Mouse (Mus musculus): ENCODE measurements around the gene Ccdc188. TPM values are rescaled to one million over a fixed set of nuclear protein-coding genes. Genes with fewer than 3 reads are reported as not detected.

Gene Ccdc188
- total RNA-seq, 2 experiments from 2014 or later: not detected

Other genes with a start within 250 kb of the Ccdc188 start
- gene Vpreb2, start 237.5 kb upstream of the Ccdc188 start, total RNA-seq (2021): not detected
- 10 to 100 TPM; 35.3 to 35.4 TPM for gene Dgcr6, start 165.0 kb upstream of the Ccdc188 start, total RNA-seq (2021)
- 1 to 10 TPM; 3.1 to 3.7 TPM for gene Prodh, start 127.7 kb upstream of the Ccdc188 start, total RNA-seq (2021)
- gene Rtn4r, start 90.2 kb upstream of the Ccdc188 start, total RNA-seq (2021): 1 to 10 TPM; 1.2 to 1.4 TPM
- 10 to 100 TPM; 37.7 to 42.1 TPM for gene Zdhhc8, start 17.3 kb downstream of the Ccdc188 start, total RNA-seq (2021)
- 10 to 100 TPM; 31.6 to 37.2 TPM for gene Trmt2a, start 30.8 kb downstream of the Ccdc188 start, total RNA-seq (2021)
- gene Ranbp1, start 30.9 kb downstream of the Ccdc188 start, total RNA-seq (2021): 100 to 1,000 TPM; 105 to 109 TPM
- gene Gm49776, start 40.4 kb downstream of the Ccdc188 start, total RNA-seq (2021): not detected
- 10 to 100 TPM; 46.4 to 56.6 TPM for gene Dgcr8, start 71.4 kb downstream of the Ccdc188 start, total RNA-seq (2021)
- 10 to 100 TPM; 18.7 to 18.8 TPM for gene Tango2, start 130.2 kb downstream of the Ccdc188 start, total RNA-seq (2021)
- gene Arvcf, start 130.3 kb downstream of the Ccdc188 start, total RNA-seq (2021): 10 to 100 TPM; 34.6 to 36.9 TPM
- 10 to 100 TPM; 10.1 to 14.9 TPM for gene Txnrd2, start 208.5 kb downstream of the Ccdc188 start, total RNA-seq (2021)
- gene Comt, start 209.0 kb downstream of the Ccdc188 start, total RNA-seq (2021): 10 to 100 TPM; 52.9 to 62.8 TPM

Data from gastrocnemius, postnatal 4 days (tissue).